Mouse (Mus musculus): ENCODE data around the gene Lrtm1.

The Lrtm1 gene

GRCm38 (mm10) chr14:29017883-29018282 lies at the start of gene Lrtm1:
TSS of gene Lrtm1 (plus strand) at chr14:29018208.
- no peak for DNase-seq

GRCm38 (mm10) chr14:28969247-28969646 lies 48.8 kb upstream of the Lrtm1 start:
- DNase-seq, result no peak

DNA sequence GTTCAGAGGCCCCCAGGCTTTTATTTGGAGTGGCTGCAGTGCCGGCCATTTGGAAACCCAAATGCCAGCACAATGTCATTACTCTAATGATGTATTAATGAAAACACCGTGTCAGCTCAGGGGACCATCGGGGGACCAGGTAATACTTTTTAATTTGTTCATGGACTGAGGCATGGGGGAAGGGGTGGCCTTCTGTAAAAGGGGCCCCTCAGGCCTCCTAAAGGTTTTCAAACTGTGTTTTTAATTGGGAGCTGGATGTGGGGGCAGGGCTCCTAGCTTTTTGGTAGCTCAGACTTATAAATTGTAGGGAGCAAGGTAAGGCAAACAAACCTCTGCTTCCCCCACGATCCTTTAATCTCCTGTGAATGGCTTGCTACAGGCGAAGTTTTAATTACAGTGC lies 45.4 kb upstream of the Lrtm1 start:
- peak; percentile 18 for DNase-seq

DNA sequence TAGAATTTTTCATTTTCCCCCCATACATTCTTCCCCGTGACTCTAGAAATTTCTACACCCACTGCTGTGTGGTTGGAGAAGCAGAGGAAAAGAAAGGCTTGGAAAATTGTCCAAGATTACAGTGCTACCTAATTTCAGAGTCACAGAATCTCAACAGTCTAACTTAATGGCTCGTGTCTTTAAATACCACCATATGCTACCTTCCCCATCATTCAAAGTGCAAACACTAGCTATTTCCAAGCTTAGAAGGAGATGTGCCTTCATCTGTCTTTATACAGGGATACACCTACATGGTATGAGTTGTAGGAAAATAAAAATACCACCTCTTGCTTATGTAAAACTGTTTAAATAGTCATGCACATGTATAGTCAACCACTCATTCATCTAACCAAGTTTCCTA lies 38.8 kb upstream of the Lrtm1 start:
- no peak for DNase-seq

- no peak for DNase-seq
These were observed 37.5 kb upstream of the Lrtm1 start for GRCm38 (mm10) chr14:28980482-28980881.

DNA sequence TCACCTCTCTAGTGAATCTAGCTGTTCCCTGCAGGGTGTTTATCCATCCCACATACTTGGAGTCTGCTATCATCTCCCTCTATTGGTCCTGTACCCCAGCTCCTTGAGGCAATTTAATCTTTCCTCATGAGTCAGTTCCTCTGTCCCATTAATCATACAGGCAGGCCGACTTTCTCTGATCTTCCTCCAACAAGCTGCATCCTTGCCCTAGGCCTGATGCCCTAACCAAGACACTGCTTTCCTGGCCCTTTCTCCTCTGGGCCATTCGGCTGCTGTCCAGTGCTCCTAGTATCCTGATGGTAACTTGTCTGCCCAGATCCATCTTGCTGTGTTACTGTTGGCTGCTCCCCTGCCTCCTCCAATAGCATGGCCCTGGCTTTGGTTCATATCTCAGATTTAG lies 33.7 kb upstream of the Lrtm1 start:
- DNase-seq, result no peak

GRCm38 (mm10) chr14:28988211-28988900 lies 29.7 kb upstream of the Lrtm1 start:
- DNase-seq, result peak; percentile 62

GRCm38 (mm10) chr14:28996569-28996968 lies 21.4 kb upstream of the Lrtm1 start:
- no peak for DNase-seq

- DNase-seq, result no peak
These were observed 12.7 kb upstream of the Lrtm1 start for GRCm38 (mm10) chr14:29005228-29005840.

- DNase-seq, result no peak
These were observed 8.4 kb upstream of the Lrtm1 start for GRCm38 (mm10) chr14:29009644-29010043.

DNA sequence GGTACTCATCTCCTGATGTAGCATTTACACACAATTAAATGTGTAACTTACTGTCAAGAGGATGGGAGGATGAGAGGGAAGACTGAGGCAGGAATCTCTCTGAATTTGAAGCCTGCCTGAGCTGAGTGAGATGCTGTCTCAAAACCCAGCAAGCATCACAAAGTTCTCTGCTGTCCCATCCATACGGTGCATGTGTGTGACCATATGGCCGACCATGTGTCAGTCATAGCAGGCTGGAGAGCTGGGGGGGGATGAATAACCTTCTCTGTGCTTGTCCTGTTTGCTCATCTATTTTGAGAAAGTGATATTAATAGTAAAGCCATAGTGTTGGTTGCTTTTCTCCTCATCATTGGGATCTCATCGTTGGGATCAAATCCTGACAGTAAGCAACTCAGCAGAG lies 4.8 kb upstream of the Lrtm1 start:
- no peak for DNase-seq

DNA sequence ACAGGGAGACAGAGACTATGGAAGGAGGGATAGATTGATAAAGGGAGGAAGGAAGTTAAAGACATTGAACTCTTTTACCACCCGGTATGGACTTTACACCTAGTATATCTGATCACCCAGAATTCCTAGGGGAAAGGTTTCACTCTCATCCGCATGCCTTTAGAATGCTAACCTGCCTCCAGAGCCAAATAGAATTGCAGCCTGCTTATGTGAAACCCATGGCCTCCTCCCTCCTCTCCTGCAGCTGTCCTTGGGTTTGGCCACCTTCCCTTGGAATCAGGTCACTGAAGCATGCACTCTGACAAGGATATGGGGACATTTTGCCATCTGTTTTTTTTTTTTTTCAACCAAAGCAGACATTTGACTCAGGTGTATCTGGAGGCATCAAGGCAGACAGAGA lies 3.3 kb upstream of the Lrtm1 start:
- no peak for DNase-seq

GRCm38 (mm10) chr14:29015896-29016295 lies 2.1 kb upstream of the Lrtm1 start:
- DNase-seq, result peak; percentile 42

GRCm38 (mm10) chr14:29018316-29019000 lies 450 bp downstream of the Lrtm1 start:
- DNase-seq, result no peak

- no peak for DNase-seq
These were observed 3.3 kb downstream of the Lrtm1 start for GRCm38 (mm10) chr14:29021295-29021694.

DNA sequence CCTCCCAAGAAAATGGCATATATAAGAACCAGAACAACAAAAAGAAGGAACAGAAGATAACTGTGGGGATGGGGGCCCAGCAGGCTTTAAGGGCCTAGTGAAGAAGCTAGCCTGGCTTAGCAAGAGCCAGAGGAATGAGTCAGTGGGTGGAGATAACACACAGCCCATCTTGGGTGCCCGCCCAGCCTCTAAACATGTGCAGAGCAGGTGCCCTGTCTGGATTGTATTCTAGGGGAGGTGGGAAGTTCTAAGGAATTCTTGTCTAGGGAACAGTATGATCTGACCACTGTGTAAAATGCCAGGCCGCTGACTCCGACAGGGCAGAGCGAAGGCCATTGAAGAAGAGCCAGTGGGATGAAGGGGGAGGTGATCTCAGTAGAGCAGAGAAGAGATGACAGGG lies 5.2 kb downstream of the Lrtm1 start:
- no peak for DNase-seq

DNA sequence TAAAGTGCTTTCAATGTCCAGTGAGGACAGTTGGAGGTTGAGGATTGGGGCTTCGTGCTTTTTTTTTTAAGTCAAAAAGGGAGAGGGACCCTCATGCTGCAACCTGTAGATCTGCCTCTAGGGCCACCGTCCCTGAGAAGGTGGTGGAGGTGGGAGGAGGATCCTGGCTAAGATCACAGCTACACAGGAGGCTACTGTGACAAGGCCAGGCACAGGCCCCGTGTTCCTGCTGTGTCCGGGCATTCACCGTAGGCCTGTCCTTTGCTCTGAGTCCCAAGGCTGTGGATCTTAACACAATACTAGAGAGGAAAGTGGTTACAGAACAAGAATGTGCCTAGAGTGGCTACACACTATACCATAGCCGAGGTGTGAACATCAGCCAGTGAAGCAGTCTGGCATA lies 7.3 kb downstream of the Lrtm1 start:
- no peak for DNase-seq

DNA sequence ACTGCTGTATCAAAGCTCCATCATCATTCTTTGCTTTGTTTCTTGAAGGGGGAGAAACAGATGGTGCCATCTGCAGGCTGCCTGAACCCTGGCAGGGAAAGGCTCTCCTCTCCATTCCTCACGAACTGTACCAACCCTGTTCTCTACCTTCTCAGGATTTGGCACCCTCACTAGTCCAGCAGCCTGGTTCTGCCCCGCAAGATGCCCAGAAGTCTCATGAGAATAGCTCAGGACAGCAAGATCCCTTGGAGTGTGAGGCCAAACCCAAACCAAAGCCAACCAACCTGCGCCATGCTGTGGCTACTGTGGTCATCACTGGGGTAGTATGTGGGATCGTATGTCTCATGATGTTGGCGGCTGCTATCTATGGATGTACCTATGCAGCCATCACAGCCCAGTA lies 9.3 kb downstream of the Lrtm1 start:
- no peak for DNase-seq

GRCm38 (mm10) chr14:29028391-29029106 lies 10.5 kb downstream of the Lrtm1 start:
- DNase-seq, result no peak

GRCm38 (mm10) chr14:29029107-29029469 lies 11.1 kb downstream of the Lrtm1 start:
- no peak for DNase-seq

- DNase-seq, result no peak
These were observed 11.9 kb downstream of the Lrtm1 start for GRCm38 (mm10) chr14:29029896-29030420.

- DNase-seq, result no peak
These were observed 12.5 kb downstream of the Lrtm1 start for GRCm38 (mm10) chr14:29030519-29030918.

DNA sequence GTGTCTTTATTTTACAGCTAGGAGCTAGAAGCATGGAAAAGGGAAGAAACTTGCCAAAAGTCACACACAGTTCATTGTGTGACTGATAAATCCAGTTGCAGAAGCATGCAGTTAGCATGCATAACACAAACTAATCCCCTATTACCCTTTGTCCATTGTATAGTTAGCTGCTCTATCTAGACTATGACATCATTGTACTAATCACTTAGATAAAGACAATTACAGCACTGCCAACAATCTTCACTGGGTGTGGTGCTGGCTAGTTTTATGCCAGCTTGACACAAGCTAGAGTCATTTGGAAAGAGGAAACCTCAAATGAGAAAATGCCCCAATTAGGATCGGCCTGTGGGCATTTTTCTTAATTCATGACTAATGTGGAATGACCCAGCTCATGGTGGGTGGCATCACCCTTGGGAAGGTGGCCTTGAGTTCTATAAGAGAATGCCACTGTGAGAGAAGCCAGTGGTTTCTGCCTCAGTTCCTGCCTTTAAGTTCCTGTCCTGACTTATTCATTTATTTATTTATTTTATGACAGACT lies 13.9 kb downstream of the Lrtm1 start:
- DNase-seq, result no peak

All from kidney, adult 18-20 months (tissue).